Comparison of ENCODE assay signal across 10 mouse cellular contexts in genomic region chr7:34798039-34798438, GRCm38 (mm10). TPM values are rescaled to one million over a fixed set of nuclear protein-coding genes. Genes with fewer than 3 reads are reported as not detected.
A peak's percentile ranks its signal among the peaks of the same experiment; 100 is the strongest.
DNase-seq lines count a peak whose midpoint lies in the region; ATAC-seq and TF ChIP-seq lines count a peak whose summit lies in the region.
"Had no signal": no experiment of that assay in that cellular context is flagged by ENCODE, and none has a peak within 500 bp of the region (broad histone marks: within the 10 kb centered on the region; RNA-seq: fewer than 3 reads in every experiment).

No protein-coding gene starts in this region.

- H3K9me3 ChIP-seq in heart, embryonic 10.5 days = no peaks in the 10 kb centered on the region
- H3K9me3 ChIP-seq in neural tube, embryonic 11.5 days (ENCODE audit: control insufficient read depth, low read length) = no peaks in the 10 kb centered on the region
- no peaks in the 10 kb centered on the region for H3K9me3 ChIP-seq in intestine, embryonic 15.5 days
- H3K9me3 ChIP-seq in stomach, embryonic 15.5 days = no peaks in the 10 kb centered on the region

- no peak for ATAC-seq in neural tube, embryonic 11.5 days (ENCODE audit: insufficient read depth, low FRiP score, low TSS enrichment)
- peak; percentile 71 for ATAC-seq in intestine, embryonic 15.5 days
- ATAC-seq in stomach, embryonic 15.5 days (ENCODE audit: insufficient read depth, low FRiP score, low read depth) = peak; percentile 82
- ATAC-seq: activated CD4-positive, CD25-positive, alpha-beta regulatory T cell, adult 4 months had no signal

- 0 out of 2 replicates have a peak overlapping the region, but pooled peaks have one; percentile 25 for H3K27ac ChIP-seq in heart, embryonic 10.5 days
- no peak overlapping the region for H3K27ac ChIP-seq in heart, adult 2 months
- H3K27ac ChIP-seq in neural tube, embryonic 11.5 days (ENCODE audit: low read depth, low read length) = peak overlapping the region; percentile 64
- no peak overlapping the region for H3K27ac ChIP-seq in intestine, embryonic 15.5 days
- peak overlapping the region; percentile 67; the same call in 1 of the 2 replicates for H3K27ac ChIP-seq in stomach, embryonic 15.5 days
- H3K27ac ChIP-seq in layer of hippocampus, adult 2 months = no peak overlapping the region

- 0 out of 2 replicates have a peak overlapping the region, but pooled peaks have one; percentile 3 for H3K4me2 ChIP-seq in neural tube, embryonic 11.5 days (ENCODE audit: low read depth)
- peak overlapping the region; percentile 42 for H3K4me2 ChIP-seq in intestine, embryonic 15.5 days (replicated peaks)
- H3K4me2 ChIP-seq in stomach, embryonic 15.5 days = peak overlapping the region; percentile 32; the same call in 1 of the 2 replicates

- H3K79me2 ChIP-seq in heart, adult 2 months (replicated peaks; ENCODE audit: control insufficient read depth, insufficient read depth, low read length) = no peaks in the 10 kb centered on the region

- peak overlapping the region; percentile 32 for H3K4me3 ChIP-seq in heart, embryonic 10.5 days
- H3K4me3 ChIP-seq in heart, adult 2 months = no peak overlapping the region
- no peak overlapping the region for H3K4me3 ChIP-seq in neural tube, embryonic 11.5 days (ENCODE audit: low read depth, low read length)
- H3K4me3 ChIP-seq in intestine, embryonic 15.5 days (replicated peaks) = no peak overlapping the region
- H3K4me3 ChIP-seq in stomach, embryonic 15.5 days (replicated peaks) = no peak overlapping the region
- no peak overlapping the region for H3K4me3 ChIP-seq in layer of hippocampus, adult 2 months

- H3K36me3 ChIP-seq in heart, embryonic 10.5 days = no peaks in the 10 kb centered on the region
- no peaks in the 10 kb centered on the region for H3K36me3 ChIP-seq in heart, adult 2 months (ENCODE audit: control insufficient read depth, insufficient read depth, low read length)
- no peaks in the 10 kb centered on the region for H3K36me3 ChIP-seq in neural tube, embryonic 11.5 days (ENCODE audit: control insufficient read depth, insufficient read depth, low read length)
- no peaks in the 10 kb centered on the region for H3K36me3 ChIP-seq in intestine, embryonic 15.5 days
- no peaks in the 10 kb centered on the region for H3K36me3 ChIP-seq in stomach, embryonic 15.5 days

- no peak for DNase-seq in heart, embryonic 10.5 days (ENCODE audit: low spot score)
- no peak for DNase-seq in heart, adult 2 months
- DNase-seq in neural tube, embryonic 11.5 days (ENCODE audit: low spot score) = no peak
- no peak for DNase-seq in neural tube, embryonic 10.5 days (ENCODE audit: extremely low spot score, low spot score)
- DNase-seq in left cerebral cortex, postnatal 25 days (ENCODE audit: low spot score in 2 of 2) = no peak
- DNase-seq in layer of hippocampus, adult 2 months (ENCODE audit: low spot score in 2 of 2) = no peak
- DNase-seq: cerebellum, adult 18-20 months had no signal

- no peak overlapping the region for H3K9ac ChIP-seq in heart, adult 2 months (ENCODE audit: low read depth, low read length)
- no peak overlapping the region for H3K9ac ChIP-seq in neural tube, embryonic 11.5 days (ENCODE audit: low read length)
- no peak overlapping the region for H3K9ac ChIP-seq in intestine, embryonic 15.5 days
- no peak overlapping the region for H3K9ac ChIP-seq in stomach, embryonic 15.5 days

- intact Hi-C loops in heart, adult 2 months (cut with DNase I) = no loop called here
- intact Hi-C loops in left cerebral cortex, postnatal 25 days (cut with DNase I) = no loop called here

- peaks cover 16% of the 10 kb centered on the region for H3K27me3 ChIP-seq in heart, embryonic 10.5 days (ENCODE audit: insufficient read depth, poor library complexity, severe bottlenecking)
- no peaks in the 10 kb centered on the region for H3K27me3 ChIP-seq in heart, adult 2 months (ENCODE audit: control insufficient read depth, insufficient read depth, low read length)
- H3K27me3 ChIP-seq in neural tube, embryonic 11.5 days (ENCODE audit: control insufficient read depth, insufficient read depth, low read length) = no peaks in the 10 kb centered on the region
- no peaks in the 10 kb centered on the region for H3K27me3 ChIP-seq in intestine, embryonic 15.5 days (replicated peaks)
- 0 out of 2 replicates have a peak, but pooled peaks cover 3% of the 10 kb centered on the region for H3K27me3 ChIP-seq in stomach, embryonic 15.5 days (replicated peaks)

- TF ChIP-seq EP300 in heart, adult 2 months (IDR thresholded peaks at IDR 0.05; ENCODE audit: insufficient read depth, low read depth, low read length) = no peak

- no peak for TF ChIP-seq POLR2A in heart, adult 2 months (IDR thresholded peaks at IDR 0.05; ENCODE audit: insufficient read depth, low read depth, low read length)

- no peak for TF ChIP-seq CTCF in heart, adult 2 months (IDR thresholded peaks at IDR 0.05)
- TF ChIP-seq CTCF in layer of hippocampus, adult 2 months (conservative IDR thresholded peaks at IDR 0.05) = no peak

- peaks cover 26% of the 10 kb centered on the region for H3K4me1 ChIP-seq in heart, embryonic 10.5 days
- no peaks in the 10 kb centered on the region for H3K4me1 ChIP-seq in heart, adult 2 months (ENCODE audit: control insufficient read depth, insufficient read depth, low read length)
- H3K4me1 ChIP-seq in neural tube, embryonic 11.5 days (ENCODE audit: control insufficient read depth, insufficient read depth, low read length) = peaks cover 14% of the 10 kb centered on the region; the same call in 1 of the 2 replicates
- peaks cover 21% of the 10 kb centered on the region for H3K4me1 ChIP-seq in intestine, embryonic 15.5 days (replicated peaks)
- peaks cover 15% of the 10 kb centered on the region for H3K4me1 ChIP-seq in stomach, embryonic 15.5 days

- WGBS in heart, embryonic 10.5 days = 4% methylated on average over 12 of the region's 12 CpGs
- 10% methylated on average over 12 of the region's 12 CpGs for WGBS in heart, adult 2 months
- WGBS in neural tube, embryonic 11.5 days = 11% methylated on average over 12 of the region's 12 CpGs
- WGBS in intestine, embryonic 15.5 days = 4% methylated on average over 12 of the region's 12 CpGs
- 4% methylated on average over 12 of the region's 12 CpGs for WGBS in stomach, embryonic 15.5 days

RNA-seq across cellular contexts. Expression of gene Chst8, which starts 14.5 kb away (rescaled TPM):
- polyA plus RNA-seq in heart, embryonic 10.5 days (2016; fragmentation: Nextera tagmentation; extraction: Ambion mirVana) = 1.4 and 2.1 TPM in 2 replicates
- under 1 TPM in 1 of 2 experiments, not detected in 1; 0.39 TPM for total RNA-seq in heart, adult 2 months (2021)
- polyA plus RNA-seq in heart, adult 2 months (2012; rRNA removed) = 0.23 and 0.41 TPM in 2 replicates
- polyA plus RNA-seq in neural tube, embryonic 11.5 days (2014; fragmentation: Nextera tagmentation; extraction: Ambion mirVana) = 19.6 and 21.2 TPM in 2 replicates
- polyA plus RNA-seq in intestine, embryonic 15.5 days (2015; fragmentation: Nextera tagmentation; extraction: Ambion mirVana) = 3.0 and 3.2 TPM in 2 replicates
- 2.4 and 3.8 TPM in 2 replicates for polyA plus RNA-seq in stomach, embryonic 15.5 days (2015; fragmentation: Nextera tagmentation; extraction: Ambion mirVana)
- 10 to 100 TPM; 15.7 to 27.5 TPM for total RNA-seq in left cerebral cortex, postnatal 25 days (2021)
- 10 to 100 TPM; 25.7 to 39.9 TPM for total RNA-seq in layer of hippocampus, adult 2 months (2021)
- polyA plus RNA-seq: activated CD4-positive, CD25-positive, alpha-beta regulatory T cell, adult 4 months had no signal

Comparison
In these comparisons a context has a peak if more than half of its experiments do, and no peak if none do; other contexts are left out.
1. H3K27ac ChIP-seq: peak in heart, embryonic 10.5 days (single experiment), neural tube, embryonic 11.5 days (single experiment) and stomach, embryonic 15.5 days (single experiment); none in heart, adult 2 months (single experiment), intestine, embryonic 15.5 days (single experiment) and layer of hippocampus, adult 2 months (single experiment).
2. Peak in every context shown above with its lines, with median percentiles within 50 percentile points of each other: H3K4me2 ChIP-seq.